Mouse (Mus musculus) lung, embryonic 16.5 days (tissue): ENCODE measurements around the gene Crhr1. TPM values are rescaled to one million over a fixed set of nuclear protein-coding genes. Genes with fewer than 3 reads are reported as not detected.
A peak's percentile ranks its signal among the peaks of the same experiment; 100 is the strongest.

Experiments used
- ATAC-seq: fragments of 200-750 bp; cut with Nextera tagmentation; 2 replicates; pipeline ENCODE4 v1.8.0; 2017; ENCODE audit warnings: low read depth, mild to moderate bottlenecking, moderate library complexity
- H3K27ac ChIP-seq: fragments of 300-500 bp; sonication (generic); 2 replicates; pipeline ENCODE4 v1.5.1; 2014; ENCODE audit warnings: mild to moderate bottlenecking, control low read depth, low read length
- H3K27me3 ChIP-seq: fragments of 300-500 bp; sonication (generic); 2 replicates; pipeline ENCODE4 v1.6.1; 2014; ENCODE audit warnings: low read depth, low read length, mixed read lengths; ENCODE audit not compliant: control insufficient read depth, insufficient read depth
- H3K36me3 ChIP-seq: fragments of 300-500 bp; sonication (generic); 2 replicates; pipeline ENCODE4 v1.6.1; 2014; ENCODE audit warnings: low read length; ENCODE audit not compliant: control insufficient read depth, insufficient read depth
- H3K4me1 ChIP-seq: fragments of 300-500 bp; sonication (generic); replicated peaks from 2 replicates; pipeline ENCODE4 v1.6.1; 2014; ENCODE audit warnings: low read length, mixed read lengths; ENCODE audit not compliant: control insufficient read depth, insufficient read depth
- H3K4me2 ChIP-seq: fragments of 300-500 bp; sonication (generic); 2 replicates; pipeline ENCODE4 v1.6.1; 2014; ENCODE audit warnings: low read depth, low read length, control low read depth
- H3K4me3 ChIP-seq: fragments of 300-500 bp; sonication (generic); 2 replicates; pipeline ENCODE4 v1.5.1; 2014; ENCODE audit warnings: mild to moderate bottlenecking, low read length, control low read depth
- H3K9ac ChIP-seq: fragments of 300-500 bp; sonication (generic); 2 replicates; pipeline ENCODE4 v1.6.1; 2014; ENCODE audit warnings: low read length, control low read depth
- H3K9me3 ChIP-seq: fragments of 300-500 bp; sonication (generic); 2 replicates; pipeline ENCODE4 v1.6.1; 2016; ENCODE audit warnings: low read length; ENCODE audit not compliant: control insufficient read depth
- WGBS: fragments of 180-500 bp; shearing (Covaris S2); extraction: QIAGEN DNeasy Blood & Tissue Kit; methylation state at CpG from one replicate; pipeline ENCODE4 v1.1.7; 2014; 5-methylcytosine and 5-hydroxymethylcytosine counted together
- polyA plus RNA-seq: library from polyadenylated mRNA; unstranded; fragments of >200 nt; fragmentation: Nextera tagmentation; extraction: Ambion mirVana; gene quantifications from 2 replicates; pipeline ENCODE4 v1.2.1, GENCODE M21; 2015

Gene Crhr1
- polyA plus RNA-seq, 1 experiment from 2014 or later: not detected

GRCm38 (mm10) chr11:104106329-104106728 lies 26.3 kb upstream of the Crhr1 start:
- H3K27me3 ChIP-seq: no peaks in the 10 kb centered on the region; the same call in 1 of the 2 replicates
- no peak overlapping the region for H3K9ac ChIP-seq
- no peaks in the 10 kb centered on the region for H3K9me3 ChIP-seq
- H3K36me3 ChIP-seq: no peaks in the 10 kb centered on the region
- no peak overlapping the region for H3K27ac ChIP-seq
- 36% methylated on average over 5 of the region's 5 CpGs for WGBS
- H3K4me1 ChIP-seq: no peaks in the 10 kb centered on the region
- H3K4me2 ChIP-seq: no peak overlapping the region
- H3K4me3 ChIP-seq: no peak overlapping the region
- ATAC-seq: no peak

- Histone ChIP-seq H3K27me3 (no peaks in the 10 kb centered on the region; the same call in 1 of the 2 replicates), H3K9me3 (no peaks in the 10 kb centered on the region), H3K4me1 (no peaks in the 10 kb centered on the region), H3K27ac (no peak overlapping the region), H3K4me3 (no peak overlapping the region), H3K36me3 (no peaks in the 10 kb centered on the region), H3K4me2 (no peak overlapping the region), H3K9ac (no peak overlapping the region)
- 76% methylated on average over 2 of the region's 2 CpGs for WGBS
- no peak for ATAC-seq
These were observed 25.7 kb upstream of the Crhr1 start for GRCm38 (mm10) chr11:104106969-104107368.

GRCm38 (mm10) chr11:104110366-104110765 lies 22.3 kb upstream of the Crhr1 start:
- Histone ChIP-seq H3K27me3 (no peaks in the 10 kb centered on the region), H3K9me3 (no peaks in the 10 kb centered on the region), H3K9ac (no peak overlapping the region), H3K4me1 (no peaks in the 10 kb centered on the region), H3K36me3 (no peaks in the 10 kb centered on the region), H3K4me3 (no peak overlapping the region), H3K4me2 (no peak overlapping the region), H3K27ac (no peak overlapping the region)
- no peak for ATAC-seq
- 67% methylated on average over 1 of the region's 1 CpGs for WGBS

- WGBS: 67% methylated on average over 11 of the region's 11 CpGs
- ATAC-seq: no peak
- Histone ChIP-seq H3K36me3 (no peaks in the 10 kb centered on the region), H3K27me3 (no peaks in the 10 kb centered on the region), H3K4me3 (no peak overlapping the region), H3K4me1 (no peaks in the 10 kb centered on the region), H3K9ac (no peak overlapping the region), H3K4me2 (no peak overlapping the region), H3K9me3 (no peaks in the 10 kb centered on the region), H3K27ac (no peak overlapping the region)
These were observed 20.8 kb upstream of the Crhr1 start for GRCm38 (mm10) chr11:104111851-104112250.

GRCm38 (mm10) chr11:104113699-104114098 lies 19.0 kb upstream of the Crhr1 start:
- no peaks in the 10 kb centered on the region for H3K4me1 ChIP-seq
- H3K4me3 ChIP-seq: no peak overlapping the region
- H3K4me2 ChIP-seq: no peak overlapping the region
- H3K9me3 ChIP-seq: no peaks in the 10 kb centered on the region
- WGBS: 84% methylated on average over 6 of the region's 6 CpGs
- no peak for ATAC-seq
- no peak overlapping the region for H3K27ac ChIP-seq
- no peak overlapping the region for H3K9ac ChIP-seq
- H3K36me3 ChIP-seq: no peaks in the 10 kb centered on the region
- H3K27me3 ChIP-seq: no peaks in the 10 kb centered on the region

- H3K27ac ChIP-seq: no peak overlapping the region
- 3% methylated on average over 7 of the region's 7 CpGs for WGBS
These were observed 18.0 kb upstream of the Crhr1 start for GRCm38 (mm10) chr11:104114690-104115089.

GRCm38 (mm10) chr11:104118356-104118755 lies 14.3 kb upstream of the Crhr1 start:
- Histone ChIP-seq H3K4me2 (no peak overlapping the region), H3K9me3 (peaks cover 2% of the 10 kb centered on the region; the same call in 1 of the 2 replicates), H3K27me3 (no peaks in the 10 kb centered on the region), H3K4me1 (no peaks in the 10 kb centered on the region), H3K36me3 (no peaks in the 10 kb centered on the region), H3K27ac (no peak overlapping the region), H3K9ac (no peak overlapping the region), H3K4me3 (no peak overlapping the region)
- WGBS: 47% methylated on average over 4 of the region's 4 CpGs
- ATAC-seq: no peak

More at GRCm38 (mm10) chr11:104114690-104115089, 18.0 kb upstream of the Crhr1 start:
- peak; percentile 97 for ATAC-seq
- Histone ChIP-seq H3K4me1 (no peaks in the 10 kb centered on the region), H3K4me3 (no peak overlapping the region), H3K9me3 (no peaks in the 10 kb centered on the region), H3K36me3 (no peaks in the 10 kb centered on the region), H3K27me3 (no peaks in the 10 kb centered on the region), H3K4me2 (no peak overlapping the region), H3K9ac (no peak overlapping the region)

GRCm38 (mm10) chr11:104122966-104123365 lies 9.7 kb upstream of the Crhr1 start:
- Histone ChIP-seq H3K9me3 (peaks cover 2% of the 10 kb centered on the region; the same call in 1 of the 2 replicates), H3K27me3 (no peaks in the 10 kb centered on the region), H3K36me3 (no peaks in the 10 kb centered on the region), H3K4me3 (no peak overlapping the region), H3K9ac (no peak overlapping the region), H3K4me1 (no peaks in the 10 kb centered on the region), H3K27ac (no peak overlapping the region), H3K4me2 (no peak overlapping the region)
- no peak for ATAC-seq
- WGBS: 69% methylated on average over 7 of the region's 7 CpGs

GRCm38 (mm10) chr11:104123479-104123878 lies 9.2 kb upstream of the Crhr1 start:
- 77% methylated on average over 10 of the region's 10 CpGs for WGBS
- Histone ChIP-seq H3K4me1 (no peaks in the 10 kb centered on the region), H3K9me3 (peaks cover 2% of the 10 kb centered on the region; the same call in 1 of the 2 replicates), H3K4me2 (no peak overlapping the region), H3K27me3 (no peaks in the 10 kb centered on the region), H3K4me3 (no peak overlapping the region), H3K36me3 (no peaks in the 10 kb centered on the region), H3K27ac (no peak overlapping the region), H3K9ac (no peak overlapping the region)
- ATAC-seq: no peak

GRCm38 (mm10) chr11:104124582-104124981 lies 8.1 kb upstream of the Crhr1 start:
- H3K9me3 ChIP-seq: peaks cover 2% of the 10 kb centered on the region; the same call in 1 of the 2 replicates
- no peak overlapping the region for H3K4me2 ChIP-seq
- no peak overlapping the region for H3K27ac ChIP-seq
- H3K4me3 ChIP-seq: no peak overlapping the region
- no peaks in the 10 kb centered on the region for H3K36me3 ChIP-seq
- no peak overlapping the region for H3K9ac ChIP-seq
- ATAC-seq: no peak
- H3K27me3 ChIP-seq: no peaks in the 10 kb centered on the region
- no peaks in the 10 kb centered on the region for H3K4me1 ChIP-seq
- WGBS: 71% methylated on average over 3 of the region's 3 CpGs
